Mouse (Mus musculus): ENCODE results near the gene Slc35a2. TPM values are rescaled to one million over a fixed set of nuclear protein-coding genes. Genes with fewer than 3 reads are reported as not detected.

Slc35a2 gene
- total and polyA plus RNA-seq, 3 experiments: 13.5 to 75.8 (median 39.4) TPM

DNA sequence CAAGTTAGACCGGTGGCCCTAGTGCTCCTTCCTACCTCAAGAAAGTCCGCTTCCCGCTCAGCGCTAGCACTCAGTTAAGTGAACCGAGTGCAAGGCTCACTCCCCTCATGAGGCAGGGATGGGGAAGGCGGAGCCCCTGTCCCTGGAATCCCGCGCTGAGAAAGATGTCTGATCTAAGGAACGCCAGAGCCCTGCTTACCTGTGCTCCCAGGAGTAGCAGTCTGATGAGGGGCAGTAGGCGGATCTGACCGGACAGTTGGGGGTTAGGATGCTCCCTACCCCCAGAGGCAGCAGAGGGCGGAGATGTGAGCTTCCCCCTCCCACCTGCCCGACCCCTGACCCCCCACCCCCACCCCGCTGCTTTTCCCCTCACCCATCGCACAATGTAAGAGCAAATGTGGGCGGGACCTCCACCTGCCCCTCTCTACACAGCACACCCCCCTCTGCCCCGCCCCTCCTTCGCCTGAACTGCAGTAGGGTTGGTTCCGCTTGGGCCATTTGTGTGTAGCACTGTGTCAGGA, 44.5 kb downstream of the Slc35a2 start, which contains the start of gene Eras:
TSS of gene Eras (minus strand) at position 338 of the 521 bp plus-strand sequence.
- no peaks in the 10 kb centered on the region for H3K9me3 ChIP-seq (replicated peaks)
- TF ChIP-seq TAL1 (conservative IDR thresholded peaks at IDR 0.05; ENCODE audit: low read depth, low read length) (no peak), GATA2 (IDR thresholded peaks at IDR 0.05; ENCODE audit: borderline replicate concordance, low read depth, low read length) (no peak), CTCF (IDR thresholded peaks at IDR 0.05; ENCODE audit: low read depth, low read length) (no peak), GATA1 (IDR thresholded peaks at IDR 0.05; ENCODE audit: borderline replicate concordance, low read length) (no peak), POLR2AphosphoS5 (IDR thresholded peaks at IDR 0.05; ENCODE audit: insufficient replicate concordance, low read depth, low read length) (no peak)
- H3K4me3 ChIP-seq (ENCODE audit: low read depth, low read length): no peak within 1 kb of the TSS
- 0 out of 2 replicates have a peak, but pooled peaks cover 4% of the 10 kb centered on the region for H3K4me1 ChIP-seq (ENCODE audit: insufficient read depth, low read depth, low read length)
- peaks cover 25% of the 10 kb centered on the region for H3K36me3 ChIP-seq (replicated peaks)
- DNase-seq (ENCODE audit: low spot score) (no peak), ATAC-seq (ENCODE audit: extremely low read depth, insufficient number of reproducible peaks, low FRiP score, poor library complexity, severe bottlenecking) (no peak)
- H3K27me3 ChIP-seq (ENCODE audit: insufficient read depth, low read length): peaks cover 31% of the 10 kb centered on the region

DNA sequence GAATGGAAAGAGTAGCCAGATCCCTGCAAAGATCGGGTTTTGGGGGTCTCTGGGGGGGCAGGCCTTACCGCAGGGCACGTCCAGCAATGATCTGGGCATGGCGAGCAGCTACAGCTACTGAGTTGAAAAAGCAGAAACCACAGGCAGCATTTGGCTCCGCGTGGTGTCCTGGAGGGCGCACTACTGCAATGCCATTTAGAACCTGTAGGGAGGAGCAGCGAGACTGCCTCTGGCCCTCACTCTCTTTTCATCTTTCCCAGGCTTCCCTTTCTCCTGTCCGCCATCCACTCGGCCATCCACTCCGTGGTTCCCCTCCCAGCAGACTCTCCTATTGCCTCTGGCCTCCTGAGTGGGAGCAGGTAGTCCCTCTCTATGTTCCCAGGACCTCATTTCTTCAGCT, 53.0 kb downstream of the Slc35a2 start:
- DNase-seq (ENCODE audit: low spot score): no peak
- Histone ChIP-seq H3K9me3 (replicated peaks) (no peaks in the 10 kb centered on the region), H3K4me1 (ENCODE audit: insufficient read depth, low read depth, low read length) (0 out of 2 replicates have a peak, but pooled peaks cover 2% of the 10 kb centered on the region), H3K27me3 (ENCODE audit: insufficient read depth, low read length) (no peaks in the 10 kb centered on the region), H3K36me3 (replicated peaks) (peaks cover 48% of the 10 kb centered on the region), H3K4me3 (ENCODE audit: low read depth, low read length) (no peak overlapping the region)
- ATAC-seq (ENCODE audit: extremely low read depth, insufficient number of reproducible peaks, low FRiP score, poor library complexity, severe bottlenecking): no peak
- no peak for TF ChIP-seq CTCF (IDR thresholded peaks at IDR 0.05; ENCODE audit: low read depth, low read length)
- no peak for TF ChIP-seq POLR2AphosphoS5 (IDR thresholded peaks at IDR 0.05; ENCODE audit: insufficient replicate concordance, low read depth, low read length)
- TF ChIP-seq GATA1 (IDR thresholded peaks at IDR 0.05; ENCODE audit: borderline replicate concordance, low read length): no peak
- TF ChIP-seq GATA2 (IDR thresholded peaks at IDR 0.05; ENCODE audit: borderline replicate concordance, low read depth, low read length): no peak
- no peak for TF ChIP-seq TAL1 (conservative IDR thresholded peaks at IDR 0.05; ENCODE audit: low read depth, low read length)

DNA sequence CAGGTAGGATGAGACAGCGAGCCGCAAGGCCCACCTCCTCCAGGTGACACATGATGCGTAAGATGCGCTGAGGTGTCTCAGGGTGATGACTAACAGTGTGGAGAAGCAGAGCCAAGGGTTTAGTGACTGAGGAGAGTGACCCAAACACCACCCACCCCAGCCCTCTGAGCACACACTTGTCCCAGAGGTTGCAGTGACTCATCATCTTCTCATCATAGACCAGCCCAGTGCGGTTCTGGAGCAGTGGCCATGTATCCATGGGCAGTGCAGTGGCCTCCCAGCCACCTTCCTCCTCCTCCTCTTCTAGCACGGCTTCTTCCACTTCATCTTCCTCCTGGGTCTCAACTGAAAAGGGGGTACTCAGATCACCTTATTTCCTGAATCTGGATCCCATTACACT, 53.8 kb downstream of the Slc35a2 start:
- no peak overlapping the region for H3K4me3 ChIP-seq (ENCODE audit: low read depth, low read length)
- H3K27me3 ChIP-seq (ENCODE audit: insufficient read depth, low read length): no peaks in the 10 kb centered on the region
- DNase-seq (ENCODE audit: low spot score) (no peak), ATAC-seq (ENCODE audit: extremely low read depth, insufficient number of reproducible peaks, low FRiP score, poor library complexity, severe bottlenecking) (no peak)
- peaks cover 44% of the 10 kb centered on the region for H3K36me3 ChIP-seq (replicated peaks)
- 0 out of 2 replicates have a peak, but pooled peaks cover 2% of the 10 kb centered on the region for H3K4me1 ChIP-seq (ENCODE audit: insufficient read depth, low read depth, low read length)
- no peaks in the 10 kb centered on the region for H3K9me3 ChIP-seq (replicated peaks)
- TF ChIP-seq GATA1 (IDR thresholded peaks at IDR 0.05; ENCODE audit: borderline replicate concordance, low read length) (no peak), POLR2AphosphoS5 (IDR thresholded peaks at IDR 0.05; ENCODE audit: insufficient replicate concordance, low read depth, low read length) (no peak), GATA2 (IDR thresholded peaks at IDR 0.05; ENCODE audit: borderline replicate concordance, low read depth, low read length) (no peak), CTCF (IDR thresholded peaks at IDR 0.05; ENCODE audit: low read depth, low read length) (no peak)

Other genes with a start within 250 kb of the Slc35a2 start
Only the 20 nearest of the 26 such genes appear.
- 59.1 and 66.0 TPM in 2 replicates for gene Gpkow, start 186.9 kb upstream of the Slc35a2 start, total RNA-seq (2014; fragmentation: Nextera tagmentation)
- 21.6 and 25.5 TPM in 2 replicates for gene Gpkow, start 186.9 kb upstream of the Slc35a2 start, total RNA-seq (2017)
- gene Gpkow, start 186.9 kb upstream of the Slc35a2 start, polyA plus RNA-seq (2012): 6.4 and 11.4 TPM in 2 replicates
- 25.1 and 36.1 TPM in 2 replicates for gene Wdr45, start 169.7 kb upstream of the Slc35a2 start, total RNA-seq (2014; fragmentation: Nextera tagmentation)
- gene Wdr45, start 169.7 kb upstream of the Slc35a2 start, total RNA-seq (2017): 27.9 and 30.8 TPM in 2 replicates
- gene Wdr45, start 169.7 kb upstream of the Slc35a2 start, polyA plus RNA-seq (2012): 10.8 and 11.4 TPM in 2 replicates
- gene Gm45208, start 161.8 kb upstream of the Slc35a2 start, total RNA-seq (2014; fragmentation: Nextera tagmentation): not detected in 2 replicates
- 0.44 TPM in 1 of 2 replicates, not detected in the other for gene Gm45208, start 161.8 kb upstream of the Slc35a2 start, total RNA-seq (2017)
- 1.1 and 2.0 TPM in 2 replicates for gene Gm45208, start 161.8 kb upstream of the Slc35a2 start, polyA plus RNA-seq (2012)
- gene Praf2, start 155.6 kb upstream of the Slc35a2 start, total RNA-seq (2014; fragmentation: Nextera tagmentation): 22.6 and 34.0 TPM in 2 replicates
- 5.0 and 5.7 TPM in 2 replicates for gene Praf2, start 155.6 kb upstream of the Slc35a2 start, total RNA-seq (2017)
- 10.8 and 12.0 TPM in 2 replicates for gene Praf2, start 155.6 kb upstream of the Slc35a2 start, polyA plus RNA-seq (2012)
- 1.4 and 2.3 TPM in 2 replicates for gene Ccdc120, start 133.1 kb upstream of the Slc35a2 start, total RNA-seq (2014; fragmentation: Nextera tagmentation)
- 0.70 and 0.76 TPM in 2 replicates for gene Ccdc120, start 133.1 kb upstream of the Slc35a2 start, total RNA-seq (2017)
- gene Ccdc120, start 133.1 kb upstream of the Slc35a2 start, polyA plus RNA-seq (2012): 10.2 and 12.2 TPM in 2 replicates
- 78.7 and 81.0 TPM in 2 replicates for gene Tfe3, start 121.5 kb upstream of the Slc35a2 start, total RNA-seq (2014; fragmentation: Nextera tagmentation)
- gene Tfe3, start 121.5 kb upstream of the Slc35a2 start, total RNA-seq (2017): 14.1 and 17.0 TPM in 2 replicates
- gene Tfe3, start 121.5 kb upstream of the Slc35a2 start, polyA plus RNA-seq (2012): 51.8 and 65.1 TPM in 2 replicates
- 77.0 and 116 TPM in 2 replicates for gene Gripap1, start 94.3 kb upstream of the Slc35a2 start, total RNA-seq (2014; fragmentation: Nextera tagmentation)
- gene Gripap1, start 94.3 kb upstream of the Slc35a2 start, total RNA-seq (2017): 45.7 and 53.8 TPM in 2 replicates
- gene Gripap1, start 94.3 kb upstream of the Slc35a2 start, polyA plus RNA-seq (2012): 24.6 and 30.6 TPM in 2 replicates
- gene Kcnd1, start 61.7 kb upstream of the Slc35a2 start, total RNA-seq (2014; fragmentation: Nextera tagmentation): 1.1 and 4.1 TPM in 2 replicates
- 0.23 and 0.27 TPM in 2 replicates for gene Kcnd1, start 61.7 kb upstream of the Slc35a2 start, total RNA-seq (2017)
- gene Kcnd1, start 61.7 kb upstream of the Slc35a2 start, polyA plus RNA-seq (2012): 0.28 and 0.41 TPM in 2 replicates
- 68.1 and 71.8 TPM in 2 replicates for gene Otud5, start 42.7 kb upstream of the Slc35a2 start, total RNA-seq (2014; fragmentation: Nextera tagmentation)
- 53.3 and 53.7 TPM in 2 replicates for gene Otud5, start 42.7 kb upstream of the Slc35a2 start, total RNA-seq (2017)
- 84.0 and 86.5 TPM in 2 replicates for gene Otud5, start 42.7 kb upstream of the Slc35a2 start, polyA plus RNA-seq (2012)
- gene Pim2, start 5.8 kb upstream of the Slc35a2 start, total RNA-seq (2014; fragmentation: Nextera tagmentation): 7.4 and 12.8 TPM in 2 replicates
- 1.8 and 2.2 TPM in 2 replicates for gene Pim2, start 5.8 kb upstream of the Slc35a2 start, total RNA-seq (2017)
- 23.1 and 25.6 TPM in 2 replicates for gene Pim2, start 5.8 kb upstream of the Slc35a2 start, polyA plus RNA-seq (2012)
- gene Pqbp1, start 15.2 kb downstream of the Slc35a2 start, total RNA-seq (2014; fragmentation: Nextera tagmentation): 50.0 and 64.3 TPM in 2 replicates
- gene Pqbp1, start 15.2 kb downstream of the Slc35a2 start, total RNA-seq (2017): 146 and 162 TPM in 2 replicates
- gene Pqbp1, start 15.2 kb downstream of the Slc35a2 start, polyA plus RNA-seq (2012): 152 and 167 TPM in 2 replicates
- gene Timm17b, start 15.3 kb downstream of the Slc35a2 start, total RNA-seq (2014; fragmentation: Nextera tagmentation): 195 and 197 TPM in 2 replicates
- 72.9 and 78.8 TPM in 2 replicates for gene Timm17b, start 15.3 kb downstream of the Slc35a2 start, total RNA-seq (2017)
- 122 and 139 TPM in 2 replicates for gene Timm17b, start 15.3 kb downstream of the Slc35a2 start, polyA plus RNA-seq (2012)
- not detected in 2 replicates for gene Gm10491, start 23.8 kb downstream of the Slc35a2 start, total RNA-seq (2014; fragmentation: Nextera tagmentation)
- gene Gm10491, start 23.8 kb downstream of the Slc35a2 start, total RNA-seq (2017): not detected in 2 replicates
- not detected in 2 replicates for gene Gm10491, start 23.8 kb downstream of the Slc35a2 start, polyA plus RNA-seq (2012)
- gene Gm10490, start 25.5 kb downstream of the Slc35a2 start, total RNA-seq (2014; fragmentation: Nextera tagmentation): not detected in 2 replicates
- 1.5 TPM in 1 of 2 replicates, not detected in the other for gene Gm10490, start 25.5 kb downstream of the Slc35a2 start, total RNA-seq (2017)
- not detected in 2 replicates for gene Gm10490, start 25.5 kb downstream of the Slc35a2 start, polyA plus RNA-seq (2012)
- not detected in 2 replicates for gene Pcsk1n, start 35.8 kb downstream of the Slc35a2 start, total RNA-seq (2014; fragmentation: Nextera tagmentation)
- gene Pcsk1n, start 35.8 kb downstream of the Slc35a2 start, total RNA-seq (2017): not detected in 2 replicates
- not detected in 2 replicates for gene Pcsk1n, start 35.8 kb downstream of the Slc35a2 start, polyA plus RNA-seq (2012)
- not detected in 2 replicates for gene Eras, start 44.6 kb downstream of the Slc35a2 start, total RNA-seq (2014; fragmentation: Nextera tagmentation)
- not detected in 2 replicates for gene Eras, start 44.6 kb downstream of the Slc35a2 start, total RNA-seq (2017)
- gene Eras, start 44.6 kb downstream of the Slc35a2 start, polyA plus RNA-seq (2012): not detected in 2 replicates
- 14.5 and 17.2 TPM in 2 replicates for gene Hdac6, start 63.9 kb downstream of the Slc35a2 start, total RNA-seq (2014; fragmentation: Nextera tagmentation)
- gene Hdac6, start 63.9 kb downstream of the Slc35a2 start, total RNA-seq (2017): 5.5 and 8.9 TPM in 2 replicates
- gene Hdac6, start 63.9 kb downstream of the Slc35a2 start, polyA plus RNA-seq (2012): 6.0 and 6.5 TPM in 2 replicates
- gene Gata1, start 94.0 kb downstream of the Slc35a2 start, total RNA-seq (2014; fragmentation: Nextera tagmentation): 93.3 and 105 TPM in 2 replicates
- 38.1 and 41.0 TPM in 2 replicates for gene Gata1, start 94.0 kb downstream of the Slc35a2 start, total RNA-seq (2017)
- gene Gata1, start 94.0 kb downstream of the Slc35a2 start, polyA plus RNA-seq (2012): 46.2 and 48.8 TPM in 2 replicates
- not detected in 2 replicates for gene Glod5, start 134.5 kb downstream of the Slc35a2 start, total RNA-seq (2014; fragmentation: Nextera tagmentation)
- not detected in 2 replicates for gene Glod5, start 134.5 kb downstream of the Slc35a2 start, total RNA-seq (2017)
- not detected in 2 replicates for gene Glod5, start 134.5 kb downstream of the Slc35a2 start, polyA plus RNA-seq (2012)
- gene Suv39h1, start 190.7 kb downstream of the Slc35a2 start, total RNA-seq (2014; fragmentation: Nextera tagmentation): 64.5 and 66.6 TPM in 2 replicates
- gene Suv39h1, start 190.7 kb downstream of the Slc35a2 start, total RNA-seq (2017): 69.7 and 70.5 TPM in 2 replicates
- 15.0 and 23.6 TPM in 2 replicates for gene Suv39h1, start 190.7 kb downstream of the Slc35a2 start, polyA plus RNA-seq (2012)

Measured in G1E (cell line).